ENCODE assay signal across 9 mouse cellular contexts in the genomic region with DNA sequence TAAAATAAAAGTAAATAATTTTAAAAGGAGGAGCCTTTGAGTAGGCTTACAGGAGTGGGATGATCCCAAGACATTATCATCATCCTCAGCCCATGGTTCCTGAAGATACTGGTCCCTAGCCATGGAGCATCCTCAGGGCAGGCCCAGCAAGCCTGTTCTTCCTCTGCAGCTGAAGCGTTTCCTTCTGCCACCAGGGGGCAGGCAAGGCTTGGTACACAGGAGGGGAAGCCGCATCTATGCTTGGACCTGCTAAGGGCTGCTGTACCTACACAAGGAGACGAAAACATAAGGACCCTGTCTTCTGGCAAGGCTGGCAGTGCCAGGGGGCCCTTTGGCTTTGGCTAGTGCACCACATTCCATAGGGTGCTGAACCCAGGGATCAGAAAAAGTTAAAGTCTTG. TPM values are rescaled to one million over a fixed set of nuclear protein-coding genes. Genes with fewer than 3 reads are reported as not detected.
A peak's percentile ranks its signal among the peaks of the same experiment; 100 is the strongest.
DNase-seq lines count a peak whose midpoint lies in the region; ATAC-seq and TF ChIP-seq lines count a peak whose summit lies in the region.
"Had no signal": no experiment of that assay in that cellular context is flagged by ENCODE, and none has a peak within 500 bp of the region (broad histone marks: within the 10 kb centered on the region; RNA-seq: fewer than 3 reads in every experiment).

No protein-coding gene starts in this region.

- no peaks in the 10 kb centered on the region for H3K9me3 ChIP-seq in ES-Bruce4 (replicated peaks; ENCODE audit: control insufficient read depth, insufficient read depth, low read length, poor library complexity, severe bottlenecking)
- H3K9me3 ChIP-seq: heart, embryonic 15.5 days had no signal

- H3K4me1 ChIP-seq in ES-Bruce4 (ENCODE audit: control insufficient read depth, insufficient read depth, low read length), result peaks cover 5% of the 10 kb centered on the region
- H3K4me1 ChIP-seq: heart, embryonic 15.5 days had no signal

- H3K4me3 ChIP-seq in ES-Bruce4 (ENCODE audit: low read depth, low read length), result no peak overlapping the region
- H3K4me3 ChIP-seq: heart, embryonic 15.5 days had no signal

- intact Hi-C loops in heart, postnatal 10 days (cut with DNase I), result loop anchor here (2.0 to 5.0 kb wide), 2 partner anchors 54 to 158 kb away; no protein-coding TSS in a partner anchor

- peak; percentile 96 for TF ChIP-seq CTCF in ES-Bruce4 (IDR thresholded peaks at IDR 0.05; ENCODE audit: low read depth, low read length)

- ATAC-seq in megakaryocyte progenitor cell, adult 5-6 weeks (replicated peaks; ENCODE audit: poor library complexity), result peak; percentile 86

- H3K27ac ChIP-seq in ES-Bruce4 (ENCODE audit: insufficient read depth, low read length), result no peak overlapping the region
- H3K27ac ChIP-seq: heart, embryonic 15.5 days had no signal

- no peaks in the 10 kb centered on the region for H3K36me3 ChIP-seq in ES-Bruce4 (ENCODE audit: control insufficient read depth, insufficient read depth, low read length, poor library complexity, severe bottlenecking)
- H3K36me3 ChIP-seq: heart, embryonic 15.5 days had no signal

- no peaks in the 10 kb centered on the region for H3K27me3 ChIP-seq in ES-Bruce4 (ENCODE audit: control insufficient read depth, insufficient read depth, low read length, poor library complexity, severe bottlenecking)

- DNase-seq in adrenal gland, adult 2 months, result peak; percentile 71
- DNase-seq in embryo, embryonic 11.5 days (ENCODE audit: low read depth, low spot score), result peak; percentile 58
- peak; percentile 64 to 85 for DNase-seq in heart, postnatal 10 days
- DNase-seq in layer of hippocampus, postnatal 14 days (ENCODE audit: low spot score in 2 of 2), result peak; percentile 69 to 72
- peak; percentile 78 for DNase-seq in right cerebral cortex, postnatal 25 days
- peak; percentile 80 for DNase-seq in urinary bladder, postnatal 14 days (ENCODE audit: low spot score)

- no peak for TF ChIP-seq POLR2A in ES-Bruce4 (IDR thresholded peaks at IDR 0.05; ENCODE audit: insufficient read depth, low read length)

- TF ChIP-seq EP300 in ES-Bruce4 (IDR thresholded peaks at IDR 0.05; ENCODE audit: insufficient read depth, low read depth, low read length), result no peak

- H3K9ac ChIP-seq in ES-Bruce4 (ENCODE audit: low read depth, poor library complexity, severe bottlenecking), result no peak overlapping the region
- H3K9ac ChIP-seq: heart, embryonic 15.5 days had no signal

RNA-seq across cellular contexts. Expression of gene Wfs1, which starts 40.2 kb away (rescaled TPM):
- 10.1 and 11.3 TPM in 2 replicates for polyA plus RNA-seq in ES-Bruce4 (2011; ENCODE audit: insufficient read depth, insufficient read length, low read depth, missing spikeins)
- 100 to 1,000 TPM in 1 of 2 experiments, 10 to 100 TPM in 1; 32.6 to 122 TPM for total RNA-seq in adrenal gland, adult 2 months (2021)
- 39.2 and 91.2 TPM in 2 replicates for polyA plus RNA-seq in adrenal gland, adult 2 months (2012; rRNA removed)
- total RNA-seq in heart, postnatal 10 days (2021), result 10 to 100 TPM; 30.4 to 37.7 TPM
- total RNA-seq in layer of hippocampus, postnatal 14 days (2021), result 100 to 1,000 TPM; 115 to 126 TPM
- total RNA-seq in megakaryocyte progenitor cell, adult 5-6 weeks (2015), result 1.9 and 2.1 TPM in 2 replicates
- 0.78 and 2.0 TPM in 2 replicates for total RNA-seq in megakaryocyte progenitor cell, adult 5-6 weeks (2017)

Comparison
In these comparisons a context has a peak if more than half of its experiments do, and no peak if none do; other contexts are left out.
1. RNA of gene Wfs1, which starts 40.2 kb away (total RNA-seq): 115 to 126 TPM in layer of hippocampus, postnatal 14 days, 32.6 to 122 TPM in adrenal gland, adult 2 months and 30.4 to 37.7 TPM in heart, postnatal 10 days; 0.78 to 2.1 TPM in megakaryocyte progenitor cell, adult 5-6 weeks; every median in the first group is over 10 times any median in the second.
2. Peak in every context shown above with its lines, with median percentiles within 50 percentile points of each other: DNase-seq.